ENCODE assay signal across 12 mouse cellular contexts in genomic region chr4:34577028-34577427, GRCm38 (mm10). TPM values are rescaled to one million over a fixed set of nuclear protein-coding genes. Genes with fewer than 3 reads are reported as not detected.
DNase-seq lines count a peak whose midpoint lies in the region; ATAC-seq and TF ChIP-seq lines count a peak whose summit lies in the region.
"Had no signal": no experiment of that assay in that cellular context is flagged by ENCODE, and none has a peak within 500 bp of the region (broad histone marks: within the 10 kb centered on the region; RNA-seq: fewer than 3 reads in every experiment).

No protein-coding gene starts in this region.

- H3K27me3 ChIP-seq in intestine, postnatal 0 days (replicated peaks; ENCODE audit: control insufficient read depth, insufficient read depth, low read length), result no peaks in the 10 kb centered on the region
- no peaks in the 10 kb centered on the region for H3K27me3 ChIP-seq in intestine, embryonic 15.5 days (replicated peaks)
- no peaks in the 10 kb centered on the region for H3K27me3 ChIP-seq in stomach, postnatal 0 days (ENCODE audit: control insufficient read depth, insufficient read depth, low read length)
- H3K27me3 ChIP-seq: limb, embryonic 12.5 days had no signal

- DNase-seq in thymus, postnatal 0 days (ENCODE audit: low spot score), result peak; percentile 5
- DNase-seq in thymus, postnatal 14 days, result no peak
- DNase-seq in stomach, postnatal 0 days (ENCODE audit: low spot score), result no peak
- DNase-seq in left cerebral cortex, adult 9 months (ENCODE audit: low spot score in 2 of 2), result no peak
- no peak for DNase-seq in kidney, adult 11 months
- DNase-seq: cerebellum, postnatal 14 days had no signal

- H3K27ac ChIP-seq in intestine, postnatal 0 days (ENCODE audit: low read depth, low read length), result no peak overlapping the region
- H3K27ac ChIP-seq in intestine, embryonic 15.5 days, result no peak overlapping the region
- no peak overlapping the region for H3K27ac ChIP-seq in cortical plate, adult 2 months (ENCODE audit: insufficient read depth, low read length)
- no peak overlapping the region for H3K27ac ChIP-seq in stomach, postnatal 0 days (replicated peaks)
- H3K27ac ChIP-seq: heart, embryonic 10.5 days; limb, embryonic 12.5 days had no signal

- WGBS in intestine, postnatal 0 days, result 95% methylated on average over 2 of the region's 2 CpGs
- WGBS in intestine, embryonic 15.5 days, result 91% methylated on average over 2 of the region's 2 CpGs
- 90% methylated on average over 2 of the region's 2 CpGs for WGBS in stomach, postnatal 0 days

- no peak for TF ChIP-seq POLR2A in cortical plate, adult 2 months (IDR thresholded peaks at IDR 0.05; ENCODE audit: extremely low read depth, insufficient read depth, low read length)

- TF ChIP-seq EP300 in stomach, postnatal 0 days (optimal IDR thresholded peaks at IDR 0.05), result no peak

- peaks cover 83% of the 10 kb centered on the region for H3K36me3 ChIP-seq in intestine, postnatal 0 days (ENCODE audit: control insufficient read depth, insufficient read depth)
- H3K36me3 ChIP-seq in intestine, embryonic 15.5 days, result peaks cover 15% of the 10 kb centered on the region
- peaks cover 16% of the 10 kb centered on the region for H3K36me3 ChIP-seq in stomach, postnatal 0 days (ENCODE audit: control insufficient read depth, insufficient read depth, low read length)

- H3K4me1 ChIP-seq in intestine, postnatal 0 days (replicated peaks; ENCODE audit: control insufficient read depth, insufficient read depth, low read length), result no peaks in the 10 kb centered on the region
- H3K4me1 ChIP-seq in intestine, embryonic 15.5 days (replicated peaks), result no peaks in the 10 kb centered on the region
- H3K4me1 ChIP-seq in cortical plate, adult 2 months (ENCODE audit: control insufficient read depth, insufficient read depth, low read length), result peaks cover 1% of the 10 kb centered on the region
- no peaks in the 10 kb centered on the region for H3K4me1 ChIP-seq in stomach, postnatal 0 days (replicated peaks; ENCODE audit: control insufficient read depth, insufficient read depth)
- H3K4me1 ChIP-seq: limb, embryonic 12.5 days had no signal

- H3K9me3 ChIP-seq in intestine, postnatal 0 days (ENCODE audit: control insufficient read depth), result no peaks in the 10 kb centered on the region
- no peaks in the 10 kb centered on the region for H3K9me3 ChIP-seq in intestine, embryonic 15.5 days
- no peaks in the 10 kb centered on the region for H3K9me3 ChIP-seq in stomach, postnatal 0 days (ENCODE audit: control insufficient read depth, low read length)
- H3K9me3 ChIP-seq: heart, embryonic 10.5 days; limb, embryonic 12.5 days had no signal

- H3K4me3 ChIP-seq in intestine, postnatal 0 days (ENCODE audit: low read depth, low read length), result no peak overlapping the region
- H3K4me3 ChIP-seq in intestine, embryonic 15.5 days (replicated peaks), result no peak overlapping the region
- H3K4me3 ChIP-seq in cortical plate, adult 2 months (ENCODE audit: insufficient read depth, low read length), result no peak overlapping the region
- H3K4me3 ChIP-seq in stomach, postnatal 0 days (ENCODE audit: low read depth, low read length), result no peak overlapping the region
- H3K4me3 ChIP-seq: heart, embryonic 10.5 days; limb, embryonic 12.5 days had no signal

- TF ChIP-seq CTCF in intestine, postnatal 0 days (IDR thresholded peaks at IDR 0.05; ENCODE audit: low read depth), result peak; percentile 58
- peak; percentile 12; the same call in 1 of the 2 replicates for TF ChIP-seq CTCF in cortical plate, adult 2 months (IDR thresholded peaks at IDR 0.05; ENCODE audit: extremely low read depth, insufficient read depth, low read length)
- TF ChIP-seq CTCF in stomach, postnatal 0 days (IDR thresholded peaks at IDR 0.05; ENCODE audit: low read depth), result peak; percentile 61

- no peak overlapping the region for H3K9ac ChIP-seq in intestine, postnatal 0 days (ENCODE audit: low read depth, low read length)
- H3K9ac ChIP-seq in intestine, embryonic 15.5 days, result no peak overlapping the region
- no peak overlapping the region for H3K9ac ChIP-seq in stomach, postnatal 0 days (ENCODE audit: low read length)
- H3K9ac ChIP-seq: limb, embryonic 12.5 days had no signal

- no peak for ATAC-seq in intestine, postnatal 0 days
- ATAC-seq in intestine, embryonic 15.5 days, result no peak
- ATAC-seq in stomach, postnatal 0 days (ENCODE audit: low FRiP score, low TSS enrichment), result no peak
- ATAC-seq: hindbrain, embryonic 16.5 days had no signal

- no peak overlapping the region for H3K4me2 ChIP-seq in intestine, postnatal 0 days (replicated peaks; ENCODE audit: low read depth)
- no peak overlapping the region for H3K4me2 ChIP-seq in intestine, embryonic 15.5 days (replicated peaks)
- no peak overlapping the region for H3K4me2 ChIP-seq in stomach, postnatal 0 days (replicated peaks; ENCODE audit: low read depth)
- H3K4me2 ChIP-seq: limb, embryonic 12.5 days had no signal

RNA-seq across cellular contexts. Expression of gene Akirin2, which starts 26.3 kb away (rescaled TPM):
- polyA plus RNA-seq in intestine, postnatal 0 days (2015; fragmentation: Nextera tagmentation; extraction: Ambion mirVana), result 32.2 and 36.6 TPM in 2 replicates
- polyA plus RNA-seq in intestine, embryonic 15.5 days (2015; fragmentation: Nextera tagmentation; extraction: Ambion mirVana), result 43.8 and 51.3 TPM in 2 replicates
- polyA plus RNA-seq in thymus, postnatal 0 days (2015; fragmentation: Nextera tagmentation; extraction: Ambion mirVana), result 53.5 and 67.2 TPM in 2 replicates
- 75.1 and 75.8 TPM in 2 replicates for polyA plus RNA-seq in cortical plate, adult 2 months (2012; rRNA removed)
- 31.8 and 33.1 TPM in 2 replicates for polyA plus RNA-seq in stomach, postnatal 0 days (2015; fragmentation: Nextera tagmentation; extraction: Ambion mirVana)

RNA-seq across cellular contexts. Expression of gene Orc3, which starts 37.7 kb away (rescaled TPM):
- 28.3 and 30.5 TPM in 2 replicates for polyA plus RNA-seq in intestine, postnatal 0 days (2015; fragmentation: Nextera tagmentation; extraction: Ambion mirVana)
- 65.7 and 78.8 TPM in 2 replicates for polyA plus RNA-seq in intestine, embryonic 15.5 days (2015; fragmentation: Nextera tagmentation; extraction: Ambion mirVana)
- 91.6 and 93.2 TPM in 2 replicates for polyA plus RNA-seq in thymus, postnatal 0 days (2015; fragmentation: Nextera tagmentation; extraction: Ambion mirVana)
- polyA plus RNA-seq in cortical plate, adult 2 months (2012; rRNA removed), result 32.8 and 34.8 TPM in 2 replicates
- polyA plus RNA-seq in stomach, postnatal 0 days (2015; fragmentation: Nextera tagmentation; extraction: Ambion mirVana), result 29.4 TPM in 2 replicates

RNA-seq across cellular contexts. Expression of gene Rars2, which starts 37.7 kb away (rescaled TPM):
- 27.4 and 31.1 TPM in 2 replicates for polyA plus RNA-seq in intestine, postnatal 0 days (2015; fragmentation: Nextera tagmentation; extraction: Ambion mirVana)
- 70.8 and 74.8 TPM in 2 replicates for polyA plus RNA-seq in intestine, embryonic 15.5 days (2015; fragmentation: Nextera tagmentation; extraction: Ambion mirVana)
- polyA plus RNA-seq in thymus, postnatal 0 days (2015; fragmentation: Nextera tagmentation; extraction: Ambion mirVana), result 51.5 and 52.9 TPM in 2 replicates
- polyA plus RNA-seq in cortical plate, adult 2 months (2012; rRNA removed), result 25.7 and 27.4 TPM in 2 replicates
- polyA plus RNA-seq in stomach, postnatal 0 days (2015; fragmentation: Nextera tagmentation; extraction: Ambion mirVana), result 41.4 and 43.8 TPM in 2 replicates
